Mouse (Mus musculus): ENCODE measurements around the gene Batf3. TPM values are rescaled to one million over a fixed set of nuclear protein-coding genes. Genes with fewer than 3 reads are reported as not detected.
"Not testable (repeated sequence)": the region's sequence is repeated elsewhere in the genome, so short reads cannot be mapped to it uniquely, and the experiment has no call there.

The Batf3 gene
- polyA plus RNA-seq, 1 experiment = 18.4 TPM

DNA sequence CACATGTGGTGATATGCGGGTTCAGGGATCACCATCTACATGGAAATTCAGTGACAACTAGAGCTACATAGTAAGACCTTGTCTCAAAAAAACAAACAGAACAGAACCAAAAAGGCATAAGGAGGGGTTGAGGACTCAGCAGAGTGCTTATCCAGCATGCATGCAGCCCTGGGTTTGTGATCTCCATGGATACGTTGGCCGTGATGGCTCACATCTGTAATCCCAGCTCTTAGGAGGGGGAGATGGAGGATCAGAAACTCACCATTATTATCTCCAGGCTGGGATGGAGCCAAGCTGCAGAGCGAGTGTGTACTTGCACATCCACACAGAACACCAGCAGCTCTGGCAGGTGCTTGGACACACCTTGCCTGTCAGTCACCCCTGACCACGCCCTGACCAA lies 34.6 kb downstream of the Batf3 start:
- Histone ChIP-seq H3K27me3 (ENCODE audit: control insufficient read depth, insufficient read depth, low read length) (no peaks in the 10 kb centered on the region), H3K27ac (ENCODE audit: control insufficient read depth, insufficient read depth, low read length) (no peak overlapping the region), H3K4me3 (ENCODE audit: control insufficient read depth, insufficient read depth, low read length) (no peak overlapping the region), H3K36me3 (ENCODE audit: control insufficient read depth, insufficient read depth, low read length) (no peaks in the 10 kb centered on the region), H3K4me1 (replicated peaks; ENCODE audit: control insufficient read depth, insufficient read depth, low read length) (no peaks in the 10 kb centered on the region)
- DNase-seq = no peak
- 84% methylated on average over 5 of the region's 5 CpGs for WGBS
- TF ChIP-seq CTCF (IDR thresholded peaks at IDR 0.05; ENCODE audit: borderline replicate concordance, control insufficient read depth, extremely low read depth, insufficient read depth, low read length, poor library complexity) = no peak

- TF ChIP-seq POLR2A (IDR thresholded peaks at IDR 0.05; ENCODE audit: control insufficient read depth, extremely low read depth, insufficient read depth, low read length, poor library complexity) = no peak
- no peak for TF ChIP-seq CTCF (IDR thresholded peaks at IDR 0.05; ENCODE audit: borderline replicate concordance, control insufficient read depth, extremely low read depth, insufficient read depth, low read length, poor library complexity)
- H3K27me3 ChIP-seq (ENCODE audit: control insufficient read depth, insufficient read depth, low read length) = no peaks in the 10 kb centered on the region
- H3K4me3 ChIP-seq (ENCODE audit: control insufficient read depth, insufficient read depth, low read length) = no peak overlapping the region
- no peak overlapping the region for H3K27ac ChIP-seq (ENCODE audit: control insufficient read depth, insufficient read depth, low read length)
- 4% methylated on average over 5 of the region's 5 CpGs for WGBS
- no peak for DNase-seq
- H3K4me1 ChIP-seq (replicated peaks; ENCODE audit: control insufficient read depth, insufficient read depth, low read length) = no peaks in the 10 kb centered on the region
- no peaks in the 10 kb centered on the region for H3K36me3 ChIP-seq (ENCODE audit: control insufficient read depth, insufficient read depth, low read length)
Observed at GRCm38 (mm10) chr1:191132934-191133333, 35.3 kb downstream of the Batf3 start.

DNA sequence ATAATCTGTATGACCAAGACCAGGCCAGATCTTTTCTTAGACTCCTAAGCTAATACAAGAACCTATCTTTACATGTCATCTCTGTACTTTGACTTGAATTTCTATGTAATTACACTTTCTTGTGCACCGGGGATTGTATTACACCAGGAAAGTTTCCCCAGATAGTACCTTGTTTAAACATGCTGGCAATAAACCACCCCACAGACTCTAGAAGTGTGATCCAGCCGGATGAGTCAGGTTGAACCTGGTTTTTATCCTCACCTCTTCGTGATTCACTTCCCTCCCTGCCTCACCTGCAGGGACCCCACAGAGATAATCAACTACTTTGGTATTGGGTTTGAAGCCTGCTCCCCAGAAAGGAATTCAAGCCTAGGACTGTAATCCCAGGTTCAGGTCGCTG lies 37.8 kb downstream of the Batf3 start:
- TF ChIP-seq CTCF (IDR thresholded peaks at IDR 0.05; ENCODE audit: borderline replicate concordance, control insufficient read depth, extremely low read depth, insufficient read depth, low read length, poor library complexity) (no peak), POLR2A (IDR thresholded peaks at IDR 0.05; ENCODE audit: control insufficient read depth, extremely low read depth, insufficient read depth, low read length, poor library complexity) (no peak)
- no peaks in the 10 kb centered on the region for H3K4me1 ChIP-seq (replicated peaks; ENCODE audit: control insufficient read depth, insufficient read depth, low read length)
- H3K36me3 ChIP-seq (ENCODE audit: control insufficient read depth, insufficient read depth, low read length) = no peaks in the 10 kb centered on the region
- H3K27me3 ChIP-seq (ENCODE audit: control insufficient read depth, insufficient read depth, low read length) = no peaks in the 10 kb centered on the region
- H3K27ac ChIP-seq (ENCODE audit: control insufficient read depth, insufficient read depth, low read length) = no peak overlapping the region
- H3K4me3 ChIP-seq (ENCODE audit: control insufficient read depth, insufficient read depth, low read length) = no peak overlapping the region
- DNase-seq = no peak
- WGBS = 85% methylated on average over 4 of the region's 4 CpGs

DNA sequence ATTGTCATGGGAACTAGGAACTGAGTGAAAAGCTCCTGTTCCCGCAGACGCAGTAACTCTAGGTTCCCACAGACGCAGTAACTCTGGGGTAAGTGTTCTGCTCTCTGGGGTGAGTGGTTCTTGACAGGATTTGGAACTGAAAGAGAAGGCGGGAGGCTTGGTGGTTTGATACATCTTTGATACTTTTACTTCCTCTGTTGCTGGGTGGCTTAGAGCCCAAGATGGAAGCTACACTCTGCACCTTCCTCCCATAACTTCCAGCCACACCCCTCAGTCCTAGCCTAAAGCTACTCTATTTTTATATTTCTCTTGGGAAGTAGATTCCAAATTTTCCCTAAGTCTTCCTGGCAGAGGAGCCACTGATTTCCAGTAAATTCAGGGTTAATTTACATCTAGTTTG lies 40.8 kb downstream of the Batf3 start:
- 60% methylated on average over 4 of the region's 4 CpGs for WGBS
- DNase-seq = no peak
- H3K4me1 ChIP-seq (replicated peaks; ENCODE audit: control insufficient read depth, insufficient read depth, low read length) = no peaks in the 10 kb centered on the region; the same call in 1 of the 2 replicates
- no peaks in the 10 kb centered on the region for H3K36me3 ChIP-seq (ENCODE audit: control insufficient read depth, insufficient read depth, low read length)
- TF ChIP-seq CTCF (IDR thresholded peaks at IDR 0.05; ENCODE audit: borderline replicate concordance, control insufficient read depth, extremely low read depth, insufficient read depth, low read length, poor library complexity) = no peak
- H3K27me3 ChIP-seq (ENCODE audit: control insufficient read depth, insufficient read depth, low read length) = no peaks in the 10 kb centered on the region
- H3K4me3 ChIP-seq (ENCODE audit: control insufficient read depth, insufficient read depth, low read length) = no peak overlapping the region
- no peak overlapping the region for H3K27ac ChIP-seq (ENCODE audit: control insufficient read depth, insufficient read depth, low read length)

DNA sequence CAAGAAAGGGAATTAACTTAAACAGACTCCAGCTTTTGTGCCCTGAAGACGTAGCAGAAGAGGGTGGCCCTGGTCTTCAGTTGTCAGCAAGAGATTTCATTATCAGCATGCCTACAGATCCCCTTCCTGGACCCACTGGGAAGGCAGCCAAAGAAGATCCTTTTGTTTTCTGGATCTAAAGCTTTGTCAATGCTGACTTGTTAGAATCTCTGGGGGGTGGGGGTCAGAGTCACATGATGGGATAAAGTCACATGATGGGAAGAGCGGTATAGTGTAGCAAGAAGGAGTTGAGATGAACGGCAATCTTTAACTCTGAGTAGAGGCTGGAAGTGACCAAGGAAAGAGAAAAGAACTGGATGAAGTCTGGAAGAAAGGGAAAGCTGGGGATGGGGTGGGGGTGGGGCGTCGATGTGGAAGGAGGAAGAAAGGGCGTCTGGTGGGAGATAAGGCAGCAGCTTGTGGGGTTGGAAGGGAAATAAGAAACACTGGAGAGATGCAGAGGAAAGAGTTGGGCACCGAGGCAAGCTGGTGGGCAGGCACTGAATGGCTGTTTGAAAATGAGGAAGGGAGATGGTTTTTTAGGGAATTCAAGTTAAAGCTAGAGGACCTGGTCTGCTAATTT lies 41.3 kb downstream of the Batf3 start:
- TF ChIP-seq POLR2A (IDR thresholded peaks at IDR 0.05; ENCODE audit: control insufficient read depth, extremely low read depth, insufficient read depth, low read length, poor library complexity) (no peak), CTCF (IDR thresholded peaks at IDR 0.05; ENCODE audit: borderline replicate concordance, control insufficient read depth, extremely low read depth, insufficient read depth, low read length, poor library complexity) (no peak)
- H3K36me3 ChIP-seq (ENCODE audit: control insufficient read depth, insufficient read depth, low read length) = no peaks in the 10 kb centered on the region
- DNase-seq = no peak
- H3K27ac ChIP-seq (ENCODE audit: control insufficient read depth, insufficient read depth, low read length) = no peak overlapping the region
- no peaks in the 10 kb centered on the region; the same call in 1 of the 2 replicates for H3K4me1 ChIP-seq (replicated peaks; ENCODE audit: control insufficient read depth, insufficient read depth, low read length)
- 59% methylated on average over 7 of the region's 7 CpGs for WGBS
- H3K4me3 ChIP-seq (ENCODE audit: control insufficient read depth, insufficient read depth, low read length) = no peak overlapping the region
- H3K27me3 ChIP-seq (ENCODE audit: control insufficient read depth, insufficient read depth, low read length) = no peaks in the 10 kb centered on the region

DNA sequence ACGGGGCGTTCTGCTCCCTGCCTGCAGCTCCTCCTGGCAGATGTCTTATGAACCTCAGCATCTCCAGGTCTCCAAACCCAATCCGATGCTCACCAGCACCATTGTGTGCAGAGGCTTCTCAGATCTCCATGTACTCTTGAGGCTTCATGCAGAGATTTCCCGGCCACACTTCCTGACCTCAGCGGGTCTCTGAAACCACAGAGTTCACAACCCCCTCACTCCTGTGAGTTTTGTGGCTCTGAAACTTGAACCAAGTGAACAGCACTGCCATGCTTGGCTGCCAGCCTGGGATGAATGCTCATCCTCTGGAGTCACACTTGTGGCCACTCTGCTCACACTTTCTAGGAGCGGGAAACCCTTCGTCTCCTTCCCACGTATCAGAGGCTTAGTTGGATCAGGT lies 43.3 kb downstream of the Batf3 start:
- H3K4me3 ChIP-seq (ENCODE audit: control insufficient read depth, insufficient read depth, low read length) = no peak overlapping the region
- DNase-seq = no peak
- H3K4me1 ChIP-seq (replicated peaks; ENCODE audit: control insufficient read depth, insufficient read depth, low read length) = no peaks in the 10 kb centered on the region; the same call in 1 of the 2 replicates
- no peaks in the 10 kb centered on the region for H3K27me3 ChIP-seq (ENCODE audit: control insufficient read depth, insufficient read depth, low read length)
- H3K27ac ChIP-seq (ENCODE audit: control insufficient read depth, insufficient read depth, low read length) = no peak overlapping the region
- no peak for TF ChIP-seq CTCF (IDR thresholded peaks at IDR 0.05; ENCODE audit: borderline replicate concordance, control insufficient read depth, extremely low read depth, insufficient read depth, low read length, poor library complexity)
- no peak for TF ChIP-seq POLR2A (IDR thresholded peaks at IDR 0.05; ENCODE audit: control insufficient read depth, extremely low read depth, insufficient read depth, low read length, poor library complexity)
- WGBS = 33% methylated on average over 8 of the region's 8 CpGs
- H3K36me3 ChIP-seq (ENCODE audit: control insufficient read depth, insufficient read depth, low read length) = no peaks in the 10 kb centered on the region

GRCm38 (mm10) chr1:191149489-191149888 lies 51.8 kb downstream of the Batf3 start:
- not testable (repeated sequence) for H3K4me1 ChIP-seq (replicated peaks; ENCODE audit: control insufficient read depth, insufficient read depth, low read length); H3K27ac ChIP-seq (ENCODE audit: control insufficient read depth, insufficient read depth, low read length); H3K4me3 ChIP-seq (ENCODE audit: control insufficient read depth, insufficient read depth, low read length); H3K27me3 ChIP-seq (ENCODE audit: control insufficient read depth, insufficient read depth, low read length); DNase-seq; H3K36me3 ChIP-seq (ENCODE audit: control insufficient read depth, insufficient read depth, low read length)
- WGBS = 96% methylated on average over 5 of the region's 5 CpGs

Measured in thymus, adult 2 months (tissue).